Mouse (Mus musculus): Measurements from ENCODE around the gene Antxr2.

The Antxr2 gene

DNA sequence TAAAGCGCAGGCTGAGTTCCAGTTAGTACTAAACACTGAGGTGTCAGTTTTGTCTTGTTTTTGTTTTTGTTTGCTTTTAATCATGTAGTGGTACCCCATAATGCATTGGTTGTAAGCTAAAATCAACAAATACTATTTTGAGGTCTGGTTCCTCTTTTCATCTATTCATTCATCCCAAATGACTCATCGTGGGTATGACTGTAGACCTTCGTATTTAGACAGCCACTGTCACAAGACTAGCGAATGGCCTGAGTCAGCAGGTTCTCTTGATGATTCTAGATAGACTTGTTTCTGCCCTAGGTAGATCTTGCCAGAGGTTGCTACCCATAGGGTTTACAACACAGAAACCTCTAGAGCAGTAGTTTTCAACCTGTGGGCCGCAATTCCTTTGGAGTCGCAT is 116.9 kb downstream of the Antxr2 start:
- DNase-seq (ENCODE audit: low spot score): no peak

DNA sequence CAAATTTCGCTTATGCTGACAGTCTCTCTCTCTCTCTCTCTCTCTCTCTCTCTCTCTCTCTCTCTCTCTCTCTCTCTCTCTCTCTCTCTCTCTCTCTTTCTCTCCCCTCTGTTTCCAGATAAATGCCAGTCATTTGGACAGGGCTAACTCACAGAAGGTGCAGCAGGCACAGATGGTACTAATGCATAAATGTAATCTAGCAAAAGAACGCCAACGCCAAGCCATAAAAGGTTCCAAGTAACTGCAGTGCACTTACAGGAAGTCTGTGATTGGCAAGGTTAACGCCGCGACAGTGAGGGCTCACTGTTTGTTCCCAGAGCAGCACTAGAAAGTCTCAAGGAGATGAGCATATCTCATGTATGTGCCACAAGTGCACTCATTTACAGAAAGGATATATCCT is 123.4 kb downstream of the Antxr2 start:
- no peak for DNase-seq (ENCODE audit: low spot score)

DNA sequence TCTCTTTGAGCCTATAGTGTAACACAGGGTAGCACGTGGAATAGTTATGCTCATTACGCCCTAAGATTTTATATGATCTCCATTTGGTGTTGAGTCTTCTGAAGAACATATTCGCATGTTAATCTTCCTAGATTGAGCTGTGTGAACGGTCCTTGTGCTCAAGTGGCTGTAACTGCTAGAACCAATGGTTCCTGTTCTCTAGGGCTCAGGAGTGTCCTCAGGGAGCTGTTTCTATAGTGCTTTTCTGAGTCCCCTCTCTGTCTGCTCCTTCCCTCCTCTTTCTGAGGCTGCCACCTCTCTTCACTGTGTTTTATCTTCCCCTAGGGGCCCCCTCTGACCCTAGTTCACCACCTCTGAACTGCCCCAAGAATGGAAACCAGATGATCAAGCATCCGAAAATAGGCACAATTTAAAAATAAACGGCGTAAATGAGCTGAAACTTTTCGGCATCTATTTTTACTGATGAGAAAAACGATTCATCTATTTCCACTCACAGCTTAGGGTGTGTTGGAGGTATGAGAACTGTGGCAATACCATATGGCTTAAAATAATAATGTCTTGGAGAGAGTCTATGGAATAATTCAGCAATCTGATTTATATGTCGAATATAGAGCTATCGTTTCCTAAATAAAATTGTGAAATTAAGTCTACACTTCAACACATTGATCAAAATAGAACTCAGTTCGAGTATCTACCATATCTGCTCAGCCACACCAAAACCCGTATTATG is 124.1 kb downstream of the Antxr2 start:
- no peak for DNase-seq (ENCODE audit: low spot score)

DNA sequence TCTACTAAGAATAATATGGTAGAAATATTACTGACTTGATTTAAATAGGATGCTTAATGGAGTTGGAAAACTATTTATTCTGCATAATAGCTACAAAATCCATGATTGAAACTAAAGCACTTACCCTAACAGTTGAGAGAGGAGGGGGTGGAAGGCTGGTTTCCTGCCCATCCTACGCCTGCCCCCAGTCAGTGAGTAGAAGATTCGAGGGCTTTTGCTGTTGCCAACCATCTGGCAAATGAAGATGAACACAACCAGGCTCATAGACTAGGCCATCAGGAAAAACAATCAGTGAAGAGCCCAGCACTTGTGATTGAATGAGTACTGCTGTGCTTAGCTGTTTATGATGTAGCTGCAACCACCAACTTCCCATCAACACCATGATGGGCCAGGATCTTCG is 125.0 kb downstream of the Antxr2 start:
- DNase-seq (ENCODE audit: low spot score): no peak

DNA sequence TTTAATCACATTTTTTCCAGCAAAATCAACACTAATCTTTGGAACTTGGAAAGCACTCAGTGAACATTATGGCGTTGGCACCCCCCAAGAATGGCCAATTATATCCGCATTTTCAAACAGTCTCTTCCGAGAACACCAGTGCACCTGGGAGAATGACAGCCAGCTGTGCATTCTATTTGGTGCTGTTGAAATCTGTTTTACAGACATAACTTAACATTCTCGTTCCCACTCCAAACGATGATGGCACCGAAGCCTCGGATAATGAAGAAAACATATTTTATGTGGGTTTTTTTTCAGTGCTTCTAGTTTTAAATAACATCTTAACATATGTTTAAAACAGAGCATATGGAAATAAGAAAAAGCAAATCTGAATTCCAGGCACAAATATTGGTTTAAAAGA is 129.7 kb downstream of the Antxr2 start:
- no peak for DNase-seq (ENCODE audit: low spot score)

DNA sequence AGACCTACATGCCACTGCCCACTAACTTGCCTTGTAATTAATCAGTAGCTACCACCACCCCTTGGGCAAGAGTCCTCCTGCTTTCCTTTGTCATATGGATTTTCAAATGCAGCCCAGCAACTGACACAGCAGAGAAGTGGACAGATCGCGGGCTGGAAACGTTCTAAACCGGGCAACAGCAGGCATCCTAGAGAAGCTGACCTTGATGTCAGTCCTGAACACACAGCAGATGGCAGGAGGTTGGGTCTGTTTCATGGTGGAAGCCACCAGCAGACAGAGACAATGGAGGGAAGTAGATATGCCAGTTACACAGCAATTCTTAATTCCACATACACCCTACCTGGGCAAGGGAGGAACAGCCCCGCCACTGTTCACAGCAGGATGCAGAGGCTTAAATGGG is 131.5 kb downstream of the Antxr2 start:
- no peak for DNase-seq (ENCODE audit: low spot score)

DNA sequence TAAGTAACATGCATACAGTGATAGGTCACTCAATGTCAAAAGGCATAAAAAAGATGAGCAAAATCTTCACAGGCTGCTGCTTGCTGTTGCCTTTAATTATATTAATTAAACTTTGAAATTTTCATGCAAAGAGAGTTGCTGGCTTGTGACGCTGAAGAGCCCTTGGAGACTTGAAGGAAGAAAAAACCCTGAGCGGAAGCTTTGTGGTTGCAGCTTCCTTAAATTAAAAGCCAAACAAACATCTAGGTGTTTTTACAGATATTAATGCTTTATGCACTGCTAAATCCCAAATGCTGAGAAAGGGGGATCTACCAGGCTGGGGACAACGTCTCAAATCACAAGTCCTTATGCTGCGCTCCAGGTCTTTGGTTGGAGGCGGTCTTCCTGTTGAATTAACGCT is 145.4 kb downstream of the Antxr2 start:
- DNase-seq (ENCODE audit: low spot score): no peak

DNA sequence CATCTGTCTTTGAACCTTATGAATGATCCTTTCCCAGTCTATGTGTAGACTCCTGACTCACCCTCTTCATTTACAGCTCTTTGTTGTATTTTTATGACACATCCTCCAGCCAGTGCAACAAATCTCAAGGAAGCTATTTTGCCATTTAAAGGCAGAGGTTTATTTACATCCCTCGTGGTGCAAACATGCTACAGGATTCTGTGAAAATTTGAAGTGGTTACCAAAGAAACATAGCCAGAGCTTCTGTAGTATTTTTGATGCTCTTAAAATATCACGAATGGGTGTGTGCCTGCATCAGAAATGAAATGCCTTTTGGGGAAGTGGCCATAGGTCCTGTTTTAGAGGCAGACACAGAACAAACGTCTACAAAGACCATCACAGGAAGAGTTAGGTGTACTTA is 146.7 kb downstream of the Antxr2 start:
- DNase-seq (ENCODE audit: low spot score): no peak

DNA sequence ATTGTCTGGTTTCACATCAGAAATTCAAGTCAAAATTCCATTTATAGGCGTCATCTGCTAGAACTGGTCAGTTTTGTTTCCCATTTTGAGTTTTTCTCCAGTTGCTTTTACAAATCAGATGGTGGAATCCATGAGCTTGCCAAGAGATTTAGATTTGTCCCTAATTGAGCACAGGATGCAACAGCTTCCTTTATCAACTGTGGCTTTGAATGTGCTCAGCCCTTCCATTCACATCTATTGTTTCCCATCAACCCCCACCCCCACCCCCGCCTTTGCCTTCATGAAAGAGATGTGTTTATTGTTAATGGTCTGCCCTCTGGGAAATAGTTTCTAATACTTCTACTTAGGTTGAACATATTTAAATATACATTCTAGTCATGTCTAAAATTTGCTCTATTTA is 149.4 kb downstream of the Antxr2 start:
- no peak for DNase-seq (ENCODE audit: low spot score)

DNA sequence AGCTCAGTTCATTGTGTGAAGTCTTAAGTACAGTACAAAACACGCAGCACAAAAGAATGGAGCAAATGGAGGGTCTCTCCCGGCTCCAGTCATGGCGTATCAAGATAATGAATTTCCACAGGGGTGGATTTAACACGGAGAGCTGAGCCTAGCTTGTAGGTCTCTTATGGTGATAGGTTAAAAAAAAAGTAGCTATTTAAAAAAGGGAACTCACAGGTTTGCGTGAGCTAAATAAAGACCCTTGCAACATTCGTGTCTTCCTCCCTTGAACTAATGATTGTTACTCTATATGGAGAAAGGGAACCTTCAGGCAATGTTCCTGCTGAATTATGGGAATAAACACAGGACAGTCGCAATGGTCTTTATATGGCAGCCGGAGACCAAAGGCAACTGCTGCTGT is 150.7 kb downstream of the Antxr2 start:
- DNase-seq (ENCODE audit: low spot score): no peak

DNA sequence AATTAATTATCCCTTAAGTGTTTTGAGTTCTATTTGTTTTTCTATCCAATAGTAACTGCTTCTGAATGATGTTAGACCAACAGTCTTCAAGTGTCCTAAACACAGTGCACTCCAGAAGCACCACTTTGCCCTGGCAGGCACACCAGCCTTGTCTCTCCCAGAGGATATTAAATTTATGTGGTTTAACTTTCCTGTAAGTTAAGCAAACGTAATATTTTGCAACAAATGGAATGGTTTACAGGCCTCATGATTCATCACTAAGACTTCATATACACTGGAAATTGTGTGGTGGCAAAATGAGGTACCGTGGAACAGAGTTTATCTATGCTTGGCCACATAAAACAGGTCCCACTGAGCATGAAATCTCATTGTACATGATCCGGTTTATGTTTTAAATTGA is 152.0 kb downstream of the Antxr2 start:
- DNase-seq (ENCODE audit: low spot score): no peak

DNA sequence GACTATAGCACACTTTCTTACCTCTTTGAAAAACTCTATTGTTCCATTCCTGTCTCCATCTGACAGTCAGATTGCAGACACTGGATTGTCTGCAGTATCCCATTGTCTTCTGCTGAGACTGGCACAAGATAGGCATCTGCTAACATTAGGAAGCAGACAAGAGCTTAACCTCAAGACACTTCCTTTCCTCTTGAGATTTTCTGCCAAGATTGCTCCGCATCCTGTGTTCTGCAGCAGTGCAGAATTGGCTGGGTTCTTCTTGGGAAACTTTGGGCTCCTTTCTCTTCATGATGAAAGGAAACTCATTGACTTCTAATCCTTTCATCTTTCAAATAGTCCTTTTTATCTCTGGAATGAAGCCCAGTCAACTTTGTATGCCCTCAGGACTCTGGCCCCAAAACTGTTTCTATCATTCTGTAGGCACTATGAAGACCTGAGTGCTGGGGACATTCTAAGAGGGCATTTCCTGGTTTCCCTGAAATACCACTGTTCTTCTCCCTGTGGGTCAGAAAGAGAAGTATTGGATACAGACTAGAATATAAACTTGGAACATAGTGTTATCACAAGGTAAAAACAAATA is 152.5 kb downstream of the Antxr2 start:
- DNase-seq (ENCODE audit: low spot score): peak; percentile 32

DNA sequence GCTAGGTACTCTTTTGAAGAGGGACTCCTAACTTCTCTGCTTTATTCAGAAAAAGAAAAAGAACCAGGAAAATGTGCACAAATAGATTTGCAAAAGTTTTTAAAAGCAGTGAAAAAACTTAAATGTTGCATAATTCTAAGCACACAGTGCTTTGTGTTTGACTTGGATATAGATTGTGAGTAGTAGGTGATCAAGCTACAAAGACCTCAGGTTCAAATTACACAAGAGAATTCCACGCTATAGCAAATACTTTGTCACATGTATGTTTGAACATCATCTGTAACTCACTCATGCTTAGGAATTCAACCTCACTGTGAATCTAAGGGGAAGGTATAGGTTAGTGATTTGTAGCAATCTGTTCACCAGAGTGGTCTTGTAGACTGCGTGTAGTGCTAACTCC is 153.9 kb downstream of the Antxr2 start:
- no peak for DNase-seq (ENCODE audit: low spot score)

DNA sequence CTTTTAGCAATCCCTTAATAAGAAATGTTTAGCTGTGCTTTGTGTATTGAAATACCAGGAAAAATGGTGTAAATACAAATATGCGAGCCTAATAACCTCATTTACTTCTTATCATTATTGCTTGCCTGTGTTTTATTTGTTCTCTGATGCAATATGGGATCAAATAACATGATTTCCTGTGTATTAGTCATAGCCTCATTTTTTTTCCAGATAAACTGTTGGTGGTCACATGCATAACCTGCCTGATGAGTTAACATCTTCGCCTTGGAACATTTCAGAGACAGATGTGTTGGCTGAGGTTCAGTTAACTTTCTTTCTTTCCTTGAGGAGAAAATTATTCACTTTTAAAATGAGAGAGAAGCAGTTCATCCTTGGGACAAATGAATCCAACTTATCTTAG is 162.9 kb downstream of the Antxr2 start:
- no peak for DNase-seq (ENCODE audit: low spot score)

DNA sequence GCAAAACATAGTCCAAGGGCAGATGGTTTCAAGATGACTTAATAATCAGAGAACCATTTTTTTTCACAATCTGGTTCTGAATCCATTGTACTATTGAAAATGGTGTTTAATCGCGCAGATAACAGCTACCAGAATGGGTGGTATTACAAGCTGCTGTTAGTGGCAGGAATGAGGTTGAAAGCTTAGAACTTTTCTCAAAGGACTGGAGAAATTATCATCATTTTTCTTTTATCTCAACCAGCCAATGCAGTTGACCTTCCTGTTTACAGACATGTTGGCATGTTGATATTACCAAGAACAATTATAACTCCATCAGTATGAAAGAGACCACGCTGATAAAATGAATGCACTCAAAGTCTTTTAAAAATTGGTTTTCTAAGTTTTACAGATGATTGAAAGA is 163.9 kb downstream of the Antxr2 start:
- no peak for DNase-seq (ENCODE audit: low spot score)

DNA sequence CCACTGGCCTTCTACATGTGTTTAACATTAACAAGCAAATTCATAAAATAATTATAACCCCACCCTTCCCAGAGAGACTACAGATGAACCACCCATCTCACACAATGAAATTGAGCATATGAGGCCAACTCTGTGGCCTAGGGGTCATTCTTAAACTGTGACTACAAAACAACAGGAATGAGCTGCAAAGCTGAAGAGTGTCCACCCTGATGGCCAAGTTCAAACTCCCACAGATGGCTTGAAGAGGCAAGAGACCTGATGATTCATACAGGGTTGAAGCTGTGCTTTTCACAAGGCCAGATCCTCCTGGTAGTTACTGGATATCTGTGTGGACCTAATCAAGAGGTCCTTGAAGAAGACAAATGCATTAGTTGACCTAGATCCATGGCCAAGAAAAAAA is 173.7 kb downstream of the Antxr2 start:
- DNase-seq (ENCODE audit: low spot score): no peak

DNA sequence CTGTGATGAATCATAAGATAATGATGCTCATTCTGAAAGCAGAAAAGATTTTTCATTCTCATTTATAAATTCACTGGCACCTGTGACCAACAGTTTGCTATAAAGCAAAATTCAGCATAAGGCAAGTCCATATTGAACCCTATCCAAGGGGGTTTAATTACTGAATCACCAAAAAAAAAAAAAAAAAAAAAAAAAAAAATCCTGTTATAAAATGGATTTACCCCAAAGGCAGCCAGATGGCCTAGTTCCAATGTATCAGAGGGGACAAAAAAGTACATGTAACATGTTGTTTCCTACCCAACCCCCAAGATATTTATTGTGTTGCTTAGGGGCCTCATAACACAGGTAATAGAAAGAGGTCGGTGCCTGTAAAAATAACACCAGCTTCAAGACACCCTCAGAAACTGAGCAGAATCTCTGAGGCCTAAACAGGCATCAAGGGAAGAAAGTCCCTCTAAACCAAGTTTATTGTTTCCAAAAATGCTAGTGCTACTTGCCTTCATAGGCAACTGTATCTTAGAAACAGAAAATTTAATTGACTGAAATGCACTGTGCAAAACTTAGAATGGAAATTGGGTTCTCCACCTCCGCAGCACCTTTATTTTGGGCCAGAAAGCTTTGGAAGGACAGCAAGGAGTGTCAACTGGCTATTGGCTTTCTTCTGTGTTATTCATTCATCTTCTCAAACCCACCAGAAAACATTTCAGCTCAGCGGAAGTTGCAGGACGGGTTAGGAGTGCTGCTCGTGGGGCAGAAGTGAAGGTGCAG is 178.7 kb downstream of the Antxr2 start:
- no peak for DNase-seq (ENCODE audit: low spot score)

DNA sequence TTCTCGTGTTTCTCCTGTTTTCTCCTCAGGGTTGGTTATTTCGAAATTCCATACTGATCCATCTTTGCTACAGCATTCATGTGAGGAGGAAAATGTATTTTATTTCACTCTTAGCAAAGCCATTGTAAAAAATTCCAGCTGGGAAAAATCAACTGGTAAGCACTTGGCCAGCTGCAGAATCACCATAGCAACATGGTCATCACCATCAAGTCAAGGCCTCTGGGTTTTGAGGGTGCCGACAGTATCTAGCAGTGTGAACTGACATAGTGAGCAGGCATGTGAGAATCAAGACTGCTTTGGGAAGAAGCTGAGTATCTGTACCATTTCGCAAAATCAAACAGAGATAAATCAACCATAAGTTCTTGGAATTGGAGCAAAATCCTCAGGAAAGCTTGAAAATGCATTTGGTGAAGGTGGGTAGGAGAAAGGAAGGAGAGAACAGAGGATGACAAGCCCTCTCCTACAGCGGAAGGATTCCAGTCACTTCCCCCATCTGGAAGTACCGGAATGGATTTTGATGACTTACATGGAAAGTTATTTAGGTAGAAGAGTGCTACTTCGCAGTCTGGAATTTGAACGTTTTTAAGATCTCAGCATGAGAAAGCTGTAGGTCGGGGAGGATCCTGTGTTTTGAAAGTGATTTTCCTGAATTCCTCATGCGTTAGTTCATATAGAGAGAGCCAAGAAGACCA is 183.5 kb downstream of the Antxr2 start:
- DNase-seq (ENCODE audit: low spot score): no peak

DNA sequence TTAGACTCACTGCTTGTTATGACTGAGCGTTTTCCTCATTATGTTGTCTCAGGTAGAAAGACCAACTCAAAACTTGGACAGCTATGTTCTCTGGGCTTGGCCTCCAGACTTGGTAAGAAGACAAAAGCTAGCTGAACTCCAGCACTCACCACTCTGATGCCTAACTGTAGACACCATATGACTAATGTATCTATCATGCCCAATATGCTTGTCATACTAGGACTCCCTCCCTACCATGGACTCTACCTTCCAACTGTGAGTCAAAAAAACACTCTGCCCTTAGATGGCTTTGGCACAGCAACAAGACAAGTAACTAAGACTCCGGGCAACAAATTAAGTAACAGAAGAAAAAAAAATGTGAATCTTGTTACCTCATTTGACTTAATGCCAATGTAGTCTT is 184.3 kb downstream of the Antxr2 start:
- DNase-seq (ENCODE audit: low spot score): no peak

DNA sequence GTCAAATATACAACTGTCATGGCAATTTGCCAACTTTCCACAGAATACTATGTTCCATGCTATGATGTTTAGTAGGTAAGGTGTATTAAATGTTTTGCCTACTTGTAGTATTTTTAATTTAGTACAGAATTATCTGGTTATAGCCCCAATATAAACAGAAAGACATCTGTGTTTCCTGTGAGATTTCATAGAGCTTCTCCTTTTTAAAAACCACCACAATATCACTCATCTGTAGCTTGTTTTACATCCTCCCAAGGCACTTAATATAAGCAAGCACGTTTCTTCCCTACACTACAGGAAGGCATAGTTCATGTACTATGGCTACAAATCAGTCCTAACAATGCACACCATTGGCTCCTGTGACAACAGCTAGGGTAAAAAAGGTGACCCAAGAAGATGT is 188.8 kb downstream of the Antxr2 start:
- DNase-seq (ENCODE audit: low spot score): no peak

DNA sequence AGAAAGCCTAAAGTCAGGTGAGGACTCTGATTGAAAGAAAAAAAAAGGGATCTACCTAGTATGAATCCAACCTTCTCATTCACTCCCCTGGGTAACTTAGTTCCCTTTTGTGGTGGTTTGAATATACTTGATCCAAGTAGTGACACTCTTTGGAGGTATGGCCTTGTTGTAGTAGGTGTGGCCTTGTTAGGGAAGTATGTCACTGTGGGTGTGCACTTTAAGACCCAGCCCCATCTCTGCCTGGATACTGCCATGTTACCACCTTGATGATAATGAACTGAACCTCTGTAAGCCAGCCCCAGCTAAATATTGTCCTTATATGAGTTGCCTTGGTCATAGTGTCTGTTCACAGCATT is 190.9 kb downstream of the Antxr2 start:
- no peak for DNase-seq (ENCODE audit: low spot score)

DNA sequence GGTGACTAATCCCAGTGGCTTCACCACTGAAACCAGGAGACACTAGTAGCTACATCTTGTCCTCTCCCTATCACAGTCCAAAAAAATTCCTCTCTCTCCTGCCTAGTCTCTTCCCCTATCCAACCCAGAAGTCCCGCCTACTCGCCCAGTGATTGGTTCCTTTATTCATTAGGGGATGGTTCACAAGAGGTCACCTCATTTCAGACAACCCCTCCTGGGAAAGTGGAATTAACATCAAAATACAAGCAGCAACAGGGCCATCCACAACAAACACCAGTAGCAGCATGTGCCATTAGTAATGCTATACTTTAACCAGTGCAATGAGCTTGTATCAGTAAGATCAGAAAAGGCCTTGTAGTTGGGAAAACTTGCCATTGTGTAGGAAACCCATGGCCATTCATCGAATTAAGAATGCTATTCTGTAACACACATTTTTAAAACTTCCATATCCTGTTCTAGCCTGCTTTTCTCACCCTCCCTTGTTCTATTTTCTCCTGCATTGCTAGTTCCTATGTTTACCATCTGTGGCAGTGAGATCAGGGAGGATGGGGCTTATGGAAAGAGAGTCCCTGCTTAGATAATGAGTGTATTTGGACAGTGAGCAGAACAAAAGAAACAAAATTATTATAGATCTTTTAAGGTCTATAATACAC is 191.4 kb downstream of the Antxr2 start:
- DNase-seq (ENCODE audit: low spot score): no peak

DNA sequence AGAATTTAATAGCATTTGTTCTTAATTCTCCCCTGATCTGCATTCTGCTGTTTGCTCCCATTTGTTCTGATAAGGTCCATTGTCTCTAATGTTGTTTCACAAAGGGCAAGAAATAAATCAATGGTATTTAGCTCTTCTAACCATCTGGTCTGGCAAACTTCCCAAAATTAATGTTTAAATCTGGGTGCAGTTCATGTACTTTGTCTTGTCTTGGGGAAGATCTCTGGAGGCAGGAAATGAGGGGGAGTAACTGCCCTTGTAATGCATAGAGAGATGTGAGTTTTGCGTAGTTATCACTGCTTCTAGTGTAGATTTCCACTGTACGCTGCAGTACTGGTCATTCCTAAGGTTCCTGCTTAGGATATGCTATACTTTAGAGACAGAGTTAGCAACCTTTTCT is 193.5 kb downstream of the Antxr2 start:
- no peak for DNase-seq (ENCODE audit: low spot score)
